In genomic region chr1:138822985-138823322, GRCm38 (mm10) we compare ENCODE assay signal across 18 mouse cellular contexts. TPM values are rescaled to one million over a fixed set of nuclear protein-coding genes. Genes with fewer than 3 reads are reported as not detected.
A peak's percentile ranks its signal among the peaks of the same experiment; 100 is the strongest.
DNase-seq lines count a peak whose midpoint lies in the region; ATAC-seq and TF ChIP-seq lines count a peak whose summit lies in the region.
"Had no signal": no experiment of that assay in that cellular context is flagged by ENCODE, and none has a peak within 500 bp of the region (broad histone marks: within the 10 kb centered on the region; RNA-seq: fewer than 3 reads in every experiment).

No protein-coding gene starts in this region.

- no peaks in the 10 kb centered on the region for H3K9me3 ChIP-seq in hindbrain, embryonic 11.5 days (ENCODE audit: control insufficient read depth, low read length)
- H3K9me3 ChIP-seq in hindbrain, postnatal 0 days (ENCODE audit: low read length): no peaks in the 10 kb centered on the region
- no peaks in the 10 kb centered on the region for H3K9me3 ChIP-seq in midbrain, embryonic 11.5 days (ENCODE audit: control insufficient read depth, low read length)
- H3K9me3 ChIP-seq in midbrain, embryonic 10.5 days (replicated peaks): no peaks in the 10 kb centered on the region
- H3K9me3 ChIP-seq in stomach, postnatal 0 days (ENCODE audit: control insufficient read depth, low read length): no peaks in the 10 kb centered on the region
- H3K9me3 ChIP-seq: limb, embryonic 13.5 days had no signal

- no peak overlapping the region for H3K27ac ChIP-seq in hindbrain, embryonic 11.5 days (ENCODE audit: low read depth, low read length)
- H3K27ac ChIP-seq in hindbrain, postnatal 0 days: no peak overlapping the region
- H3K27ac ChIP-seq in midbrain, embryonic 11.5 days (ENCODE audit: low read depth, low read length): no peak overlapping the region
- H3K27ac ChIP-seq in midbrain, embryonic 10.5 days (replicated peaks): no peak overlapping the region
- no peak overlapping the region for H3K27ac ChIP-seq in stomach, postnatal 0 days (replicated peaks)
- H3K27ac ChIP-seq: gastrocnemius, adult 2 months; limb, embryonic 13.5 days had no signal

- H3K4me1 ChIP-seq in hindbrain, embryonic 11.5 days (replicated peaks; ENCODE audit: control insufficient read depth, insufficient read depth, low read length): no peaks in the 10 kb centered on the region
- H3K4me1 ChIP-seq in hindbrain, postnatal 0 days (ENCODE audit: insufficient read depth, low read length): no peaks in the 10 kb centered on the region
- no peaks in the 10 kb centered on the region for H3K4me1 ChIP-seq in midbrain, embryonic 11.5 days (ENCODE audit: control insufficient read depth, insufficient read depth, low read length)
- no peaks in the 10 kb centered on the region for H3K4me1 ChIP-seq in midbrain, embryonic 10.5 days
- no peaks in the 10 kb centered on the region for H3K4me1 ChIP-seq in stomach, postnatal 0 days (replicated peaks; ENCODE audit: control insufficient read depth, insufficient read depth)

- WGBS in hindbrain, embryonic 11.5 days: 93% methylated on average over 1 of the region's 1 CpGs
- 94% methylated on average over 1 of the region's 1 CpGs for WGBS in hindbrain, postnatal 0 days
- WGBS in midbrain, embryonic 11.5 days: 92% methylated on average over 1 of the region's 1 CpGs
- WGBS in midbrain, embryonic 10.5 days: 83% methylated on average over 1 of the region's 1 CpGs
- WGBS in stomach, postnatal 0 days: 92% methylated on average over 1 of the region's 1 CpGs

- no peak overlapping the region for H3K4me3 ChIP-seq in hindbrain, embryonic 11.5 days (ENCODE audit: low read depth, low read length)
- no peak overlapping the region for H3K4me3 ChIP-seq in hindbrain, postnatal 0 days (ENCODE audit: low read length)
- no peak overlapping the region for H3K4me3 ChIP-seq in midbrain, embryonic 11.5 days (ENCODE audit: low read depth, low read length)
- no peak overlapping the region for H3K4me3 ChIP-seq in midbrain, embryonic 10.5 days
- H3K4me3 ChIP-seq in stomach, postnatal 0 days (ENCODE audit: low read depth, low read length): no peak overlapping the region
- H3K4me3 ChIP-seq: gastrocnemius, adult 2 months; limb, embryonic 13.5 days had no signal

- ATAC-seq in hindbrain, embryonic 11.5 days (ENCODE audit: low FRiP score): peak; percentile 17; the same call in 1 of the 2 replicates
- no peak for ATAC-seq in hindbrain, postnatal 0 days
- peak; percentile 48 for ATAC-seq in midbrain, embryonic 11.5 days (ENCODE audit: low FRiP score)
- peak; percentile 54 for ATAC-seq in megakaryocyte progenitor cell, adult 5-6 weeks (replicated peaks; ENCODE audit: poor library complexity)
- ATAC-seq in stomach, postnatal 0 days (ENCODE audit: low FRiP score, low TSS enrichment): peak; percentile 32; the same call in 1 of the 2 replicates

- no peak for DNase-seq in hindbrain, embryonic 11.5 days (ENCODE audit: low spot score)
- no peak for DNase-seq in hindbrain, postnatal 0 days (ENCODE audit: low spot score)
- peak; percentile 82 for DNase-seq in midbrain, embryonic 11.5 days (ENCODE audit: low spot score, missing footprints)
- no peak for DNase-seq in midbrain, embryonic 10.5 days (ENCODE audit: low spot score)
- no peak for DNase-seq in stomach, postnatal 0 days (ENCODE audit: low spot score)
- no peak for DNase-seq in gastrocnemius, postnatal 25 days
- DNase-seq in cerebellum, postnatal 4 days (ENCODE audit: low spot score in 2 of 2): no peak
- DNase-seq: adrenal gland, postnatal 14 days; cerebellum, adult 2 months; gastrocnemius, adult 2 months; heart, postnatal 14 days; kidney, adult 8-10 months; right cerebral cortex, adult 18-20 months; thymus, postnatal 25 days had no signal

- no peaks in the 10 kb centered on the region for H3K27me3 ChIP-seq in hindbrain, embryonic 11.5 days (ENCODE audit: control insufficient read depth, insufficient read depth, low read length)
- H3K27me3 ChIP-seq in hindbrain, postnatal 0 days (ENCODE audit: insufficient read depth, low read length): no peaks in the 10 kb centered on the region
- H3K27me3 ChIP-seq in midbrain, embryonic 11.5 days (ENCODE audit: control insufficient read depth, insufficient read depth, low read length): no peaks in the 10 kb centered on the region
- no peaks in the 10 kb centered on the region for H3K27me3 ChIP-seq in midbrain, embryonic 10.5 days (ENCODE audit: low read depth, poor library complexity, severe bottlenecking)
- H3K27me3 ChIP-seq in stomach, postnatal 0 days (ENCODE audit: control insufficient read depth, insufficient read depth, low read length): no peaks in the 10 kb centered on the region
- H3K27me3 ChIP-seq: limb, embryonic 13.5 days had no signal

- TF ChIP-seq EP300 in stomach, postnatal 0 days (optimal IDR thresholded peaks at IDR 0.05): no peak

- no peak for TF ChIP-seq CTCF in hindbrain, postnatal 0 days (IDR thresholded peaks at IDR 0.05; ENCODE audit: low read depth)
- no peak for TF ChIP-seq CTCF in stomach, postnatal 0 days (IDR thresholded peaks at IDR 0.05; ENCODE audit: low read depth)

- no peak overlapping the region for H3K9ac ChIP-seq in hindbrain, embryonic 11.5 days (ENCODE audit: low read depth, low read length)
- H3K9ac ChIP-seq in hindbrain, postnatal 0 days (replicated peaks; ENCODE audit: low read length): no peak overlapping the region
- H3K9ac ChIP-seq in midbrain, embryonic 11.5 days (ENCODE audit: low read length): no peak overlapping the region
- H3K9ac ChIP-seq in stomach, postnatal 0 days (ENCODE audit: low read length): no peak overlapping the region
- H3K9ac ChIP-seq: limb, embryonic 13.5 days had no signal

- no peaks in the 10 kb centered on the region for H3K36me3 ChIP-seq in hindbrain, embryonic 11.5 days (ENCODE audit: control insufficient read depth, insufficient read depth, low read length)
- no peaks in the 10 kb centered on the region for H3K36me3 ChIP-seq in hindbrain, postnatal 0 days (ENCODE audit: insufficient read depth, low read length)
- H3K36me3 ChIP-seq in midbrain, embryonic 11.5 days (ENCODE audit: control insufficient read depth, insufficient read depth, low read length): no peaks in the 10 kb centered on the region
- no peaks in the 10 kb centered on the region for H3K36me3 ChIP-seq in midbrain, embryonic 10.5 days
- H3K36me3 ChIP-seq in stomach, postnatal 0 days (ENCODE audit: control insufficient read depth, insufficient read depth, low read length): no peaks in the 10 kb centered on the region
- H3K36me3 ChIP-seq: limb, embryonic 13.5 days had no signal

- H3K4me2 ChIP-seq in hindbrain, embryonic 11.5 days (replicated peaks; ENCODE audit: low read depth, low read length): no peak overlapping the region
- H3K4me2 ChIP-seq in hindbrain, postnatal 0 days (ENCODE audit: low read depth, low read length): no peak overlapping the region
- H3K4me2 ChIP-seq in midbrain, embryonic 11.5 days: no peak overlapping the region
- no peak overlapping the region for H3K4me2 ChIP-seq in stomach, postnatal 0 days (replicated peaks; ENCODE audit: low read depth)
- H3K4me2 ChIP-seq: limb, embryonic 13.5 days had no signal

RNA-seq across cellular contexts. Expression of gene Lhx9, which starts 25.4 kb away (rescaled TPM):
- polyA plus RNA-seq in hindbrain, embryonic 11.5 days (2014; fragmentation: Nextera tagmentation; extraction: Ambion mirVana): 31.4 and 32.1 TPM in 2 replicates
- 9.1 and 12.0 TPM in 2 replicates for total RNA-seq in hindbrain, postnatal 0 days (2014; rRNA removed)
- polyA plus RNA-seq in hindbrain, postnatal 0 days (2015; fragmentation: Nextera tagmentation; extraction: Ambion mirVana): 5.4 and 15.5 TPM in 2 replicates
- polyA plus RNA-seq in midbrain, embryonic 11.5 days (2014; fragmentation: Nextera tagmentation; extraction: Ambion mirVana): 43.4 and 48.9 TPM in 2 replicates
- polyA plus RNA-seq in midbrain, embryonic 10.5 days (2016; fragmentation: Nextera tagmentation; extraction: Ambion mirVana): 11.4 and 21.1 TPM in 2 replicates
- total RNA-seq in megakaryocyte progenitor cell, adult 5-6 weeks (2015): not detected in 2 replicates
- total RNA-seq in megakaryocyte progenitor cell, adult 5-6 weeks (2017): not detected in 2 replicates
- 0.13 and 0.15 TPM in 2 replicates for polyA plus RNA-seq in stomach, postnatal 0 days (2015; fragmentation: Nextera tagmentation; extraction: Ambion mirVana)
- total RNA-seq in gastrocnemius, postnatal 25 days (2021): not detected
- total RNA-seq: gastrocnemius, adult 2 months; neutrophil, adult 5-6 weeks had no signal
- polyA plus RNA-seq: lung, embryonic 16.5 days had no signal

RNA-seq across cellular contexts. Expression of gene 2310009B15Rik, which starts 33.7 kb away (rescaled TPM):
- 42.4 and 44.6 TPM in 2 replicates for polyA plus RNA-seq in hindbrain, embryonic 11.5 days (2014; fragmentation: Nextera tagmentation; extraction: Ambion mirVana)
- 29.1 and 32.7 TPM in 2 replicates for total RNA-seq in hindbrain, postnatal 0 days (2014; rRNA removed)
- 45.0 and 45.6 TPM in 2 replicates for polyA plus RNA-seq in hindbrain, postnatal 0 days (2015; fragmentation: Nextera tagmentation; extraction: Ambion mirVana)
- polyA plus RNA-seq in midbrain, embryonic 11.5 days (2014; fragmentation: Nextera tagmentation; extraction: Ambion mirVana): 57.0 and 63.0 TPM in 2 replicates
- 45.3 and 47.1 TPM in 2 replicates for polyA plus RNA-seq in midbrain, embryonic 10.5 days (2016; fragmentation: Nextera tagmentation; extraction: Ambion mirVana)
- 21.2 and 25.5 TPM in 2 replicates for total RNA-seq in megakaryocyte progenitor cell, adult 5-6 weeks (2015)
- total RNA-seq in megakaryocyte progenitor cell, adult 5-6 weeks (2017): 17.0 and 18.9 TPM in 2 replicates
- polyA plus RNA-seq in stomach, postnatal 0 days (2015; fragmentation: Nextera tagmentation; extraction: Ambion mirVana): 50.6 and 52.8 TPM in 2 replicates
- 10 to 100 TPM; 11.5 to 12.8 TPM for total RNA-seq in gastrocnemius, postnatal 25 days (2021)
